Mouse (Mus musculus): ENCODE data around the gene Sumo3. TPM values are rescaled to one million over a fixed set of nuclear protein-coding genes. Genes with fewer than 3 reads are reported as not detected.

Sumo3 gene
- polyA plus RNA-seq, 1 experiment from 2014 or later, result 389 TPM

- WGBS, result 51% methylated on average over 10 of the region's 10 CpGs
- Histone ChIP-seq H3K4me1 (peaks cover 22% of the 10 kb centered on the region), H3K4me3 (no peak overlapping the region), H3K27ac (no peak overlapping the region), H3K9me3 (no peaks in the 10 kb centered on the region), H3K36me3 (no peaks in the 10 kb centered on the region), H3K9ac (no peak overlapping the region), H3K27me3 (no peaks in the 10 kb centered on the region), H3K4me2 (replicated peaks) (peak overlapping the region; percentile 93)
- no peak for ATAC-seq (ENCODE audit: low FRiP score, low read depth)
Measured at GRCm38 (mm10) chr10:77580027-77580920, 25.6 kb upstream of the Sumo3 start.

- no peaks in the 10 kb centered on the region for H3K27me3 ChIP-seq
- peak overlapping the region; percentile 72 for H3K9ac ChIP-seq
- H3K4me2 ChIP-seq (replicated peaks), result peak overlapping the region; percentile 93
- ATAC-seq (ENCODE audit: low FRiP score, low read depth), result peak; percentile 2; the same call in 1 of the 2 replicates
- WGBS, result 12% methylated on average over 8 of the region's 8 CpGs
- H3K27ac ChIP-seq, result peak overlapping the region; percentile 77
- 0 out of 2 replicates have a peak, but pooled peaks cover 3% of the 10 kb centered on the region for H3K36me3 ChIP-seq
- H3K4me3 ChIP-seq, result peak overlapping the region; percentile 67
- peaks cover 22% of the 10 kb centered on the region for H3K4me1 ChIP-seq
- H3K9me3 ChIP-seq, result no peaks in the 10 kb centered on the region
Measured at GRCm38 (mm10) chr10:77581023-77581407, 24.9 kb upstream of the Sumo3 start.

- H3K9me3 ChIP-seq, result no peaks in the 10 kb centered on the region
- peak within 1 kb of the TSS; percentile 82 for H3K9ac ChIP-seq
- H3K36me3 ChIP-seq, result peaks cover 7% of the 10 kb centered on the region
- peak; percentile 97 for ATAC-seq (ENCODE audit: low FRiP score, low read depth)
- WGBS, result under 1% methylated on average over 64 of the region's 64 CpGs
- H3K4me3 ChIP-seq, result peak within 1 kb of the TSS; percentile 67
- no peaks in the 10 kb centered on the region for H3K27me3 ChIP-seq
- H3K27ac ChIP-seq, result peak within 1 kb of the TSS; percentile 85
- peak within 1 kb of the TSS; percentile 93 for H3K4me2 ChIP-seq (replicated peaks)
- H3K4me1 ChIP-seq, result peaks cover 22% of the 10 kb centered on the region
Measured at GRCm38 (mm10) chr10:77581408-77582284, 24.3 kb upstream of the Sumo3 start, which contains the start of gene Pttg1ip. Pttg1ip (plus strand) TSS chr10:77581720.

- WGBS, result 9% methylated on average over 8 of the region's 8 CpGs
- H3K9me3 ChIP-seq, result no peaks in the 10 kb centered on the region
- H3K4me2 ChIP-seq (replicated peaks), result peak overlapping the region; percentile 93
- H3K9ac ChIP-seq, result peak overlapping the region; percentile 82
- no peak for ATAC-seq (ENCODE audit: low FRiP score, low read depth)
- peak overlapping the region; percentile 67 for H3K4me3 ChIP-seq
- peaks cover 13% of the 10 kb centered on the region for H3K36me3 ChIP-seq
- peak overlapping the region; percentile 85; the same call in 1 of the 2 replicates for H3K27ac ChIP-seq
- H3K27me3 ChIP-seq, result no peaks in the 10 kb centered on the region
- H3K4me1 ChIP-seq, result peaks cover 22% of the 10 kb centered on the region
Measured at GRCm38 (mm10) chr10:77582285-77582618, 23.6 kb upstream of the Sumo3 start.

- WGBS, result 79% methylated on average over 10 of the region's 10 CpGs
- no peak overlapping the region for H3K27ac ChIP-seq
- no peak overlapping the region for H3K4me3 ChIP-seq
- peaks cover 22% of the 10 kb centered on the region for H3K4me1 ChIP-seq
- ATAC-seq (ENCODE audit: low FRiP score, low read depth), result no peak
- H3K27me3 ChIP-seq, result no peaks in the 10 kb centered on the region
- H3K9me3 ChIP-seq, result no peaks in the 10 kb centered on the region
- 0 out of 2 replicates have a peak overlapping the region, but pooled peaks have one; percentile 7 for H3K4me2 ChIP-seq (replicated peaks)
- peaks cover 29% of the 10 kb centered on the region for H3K36me3 ChIP-seq
- no peak overlapping the region for H3K9ac ChIP-seq
Measured at GRCm38 (mm10) chr10:77583795-77584422, 22.0 kb upstream of the Sumo3 start.

- no peak overlapping the region for H3K4me3 ChIP-seq
- ATAC-seq (ENCODE audit: low FRiP score, low read depth), result no peak
- 92% methylated on average over 3 of the region's 3 CpGs for WGBS
Measured at GRCm38 (mm10) chr10:77586637-77587036, 19.3 kb upstream of the Sumo3 start.

GRCm38 (mm10) chr10:77587091-77587775 is 18.7 kb upstream of the Sumo3 start:
- no peak overlapping the region for H3K27ac ChIP-seq
- no peaks in the 10 kb centered on the region for H3K9me3 ChIP-seq
- H3K4me1 ChIP-seq, result peaks cover 17% of the 10 kb centered on the region
- no peak overlapping the region for H3K4me2 ChIP-seq (replicated peaks)
- 96% methylated on average over 6 of the region's 6 CpGs for WGBS
- no peak overlapping the region for H3K9ac ChIP-seq
- H3K27me3 ChIP-seq, result no peaks in the 10 kb centered on the region
- H3K4me3 ChIP-seq, result no peak overlapping the region
- ATAC-seq (ENCODE audit: low FRiP score, low read depth), result no peak
- H3K36me3 ChIP-seq, result peaks cover 60% of the 10 kb centered on the region

More at GRCm38 (mm10) chr10:77586637-77587036, 19.3 kb upstream of the Sumo3 start:
- H3K9ac ChIP-seq, result no peak overlapping the region
- no peaks in the 10 kb centered on the region for H3K9me3 ChIP-seq
- no peaks in the 10 kb centered on the region for H3K27me3 ChIP-seq
- peaks cover 54% of the 10 kb centered on the region for H3K36me3 ChIP-seq
- no peak overlapping the region for H3K27ac ChIP-seq
- no peak overlapping the region for H3K4me2 ChIP-seq (replicated peaks)
- peaks cover 19% of the 10 kb centered on the region for H3K4me1 ChIP-seq

- Histone ChIP-seq H3K4me1 (peaks cover 9% of the 10 kb centered on the region), H3K27me3 (no peaks in the 10 kb centered on the region), H3K9me3 (no peaks in the 10 kb centered on the region), H3K36me3 (peaks cover 68% of the 10 kb centered on the region), H3K4me3 (no peak overlapping the region), H3K27ac (no peak overlapping the region), H3K9ac (no peak overlapping the region; the same call in 1 of the 2 replicates), H3K4me2 (replicated peaks) (no peak overlapping the region)
- no peak for ATAC-seq (ENCODE audit: low FRiP score, low read depth)
- 83% methylated on average over 2 of the region's 2 CpGs for WGBS
Measured at GRCm38 (mm10) chr10:77588036-77588435, 17.9 kb upstream of the Sumo3 start.

- no peak for ATAC-seq (ENCODE audit: low FRiP score, low read depth)
- Histone ChIP-seq H3K36me3 (peaks cover 79% of the 10 kb centered on the region), H3K27ac (no peak overlapping the region)
Measured at GRCm38 (mm10) chr10:77589117-77589516, 16.8 kb upstream of the Sumo3 start.

GRCm38 (mm10) chr10:77589749-77590148 is 16.1 kb upstream of the Sumo3 start:
- Histone ChIP-seq H3K9me3 (no peaks in the 10 kb centered on the region), H3K9ac (no peak overlapping the region), H3K27ac (no peak overlapping the region), H3K4me2 (replicated peaks) (no peak overlapping the region), H3K36me3 (peaks cover 86% of the 10 kb centered on the region), H3K4me1 (no peaks in the 10 kb centered on the region; the same call in 1 of the 2 replicates), H3K4me3 (no peak overlapping the region), H3K27me3 (no peaks in the 10 kb centered on the region)
- WGBS, result 77% methylated on average over 8 of the region's 8 CpGs
- no peak for ATAC-seq (ENCODE audit: low FRiP score, low read depth)

More at GRCm38 (mm10) chr10:77589117-77589516, 16.8 kb upstream of the Sumo3 start:
- H3K4me2 ChIP-seq (replicated peaks), result no peak overlapping the region
- no peaks in the 10 kb centered on the region; the same call in 1 of the 2 replicates for H3K4me1 ChIP-seq
- no peaks in the 10 kb centered on the region for H3K9me3 ChIP-seq
- no peaks in the 10 kb centered on the region for H3K27me3 ChIP-seq
- H3K4me3 ChIP-seq, result no peak overlapping the region
- 79% methylated on average over 7 of the region's 7 CpGs for WGBS
- H3K9ac ChIP-seq, result no peak overlapping the region

- H3K4me3 ChIP-seq, result no peak overlapping the region
- H3K9me3 ChIP-seq, result no peaks in the 10 kb centered on the region
- H3K4me1 ChIP-seq, result no peaks in the 10 kb centered on the region; the same call in 1 of the 2 replicates
- WGBS, result 45% methylated on average over 6 of the region's 6 CpGs
- peaks cover 95% of the 10 kb centered on the region for H3K36me3 ChIP-seq
- peak; percentile 48; the same call in 1 of the 2 replicates for ATAC-seq (ENCODE audit: low FRiP score, low read depth)
- H3K9ac ChIP-seq, result no peak overlapping the region
- no peaks in the 10 kb centered on the region for H3K27me3 ChIP-seq
- H3K27ac ChIP-seq, result no peak overlapping the region
- no peak overlapping the region for H3K4me2 ChIP-seq (replicated peaks)
Measured at GRCm38 (mm10) chr10:77590812-77591211, 15.1 kb upstream of the Sumo3 start.
